Mouse (Mus musculus) kidney, postnatal 0 days (tissue): Measurements from ENCODE around the gene Pnmal2. TPM values are rescaled to one million over a fixed set of nuclear protein-coding genes. Genes with fewer than 3 reads are reported as not detected.
"Not testable (repeated sequence)": the region's sequence is repeated elsewhere in the genome, so short reads cannot be mapped to it uniquely, and the experiment has no call there.

Experiments used
- ATAC-seq: fragments of 200-750 bp; cut with Nextera tagmentation; replicated peaks from 2 replicates; pipeline ENCODE4 v1.8.0; 2017; ENCODE audit warnings: low read depth, moderate number of reproducible peaks, moderate TSS enrichment, moderate library complexity; ENCODE audit not compliant: low FRiP score
- DNase-seq: peaks from one replicate; pipeline ENCODE4 v3.0.0-alpha.2; 2016; ENCODE audit warnings: low spot score
- H3K27ac ChIP-seq: fragments of 300-500 bp; sonication (generic); 2 replicates; pipeline ENCODE4 v1.5.1; 2014; ENCODE audit warnings: mild to moderate bottlenecking
- H3K27me3 ChIP-seq: fragments of 300-500 bp; sonication (generic); 2 replicates; pipeline ENCODE4 v1.6.1; 2014; ENCODE audit warnings: low read length, mixed read lengths; ENCODE audit not compliant: insufficient read depth
- H3K36me3 ChIP-seq: fragments of 300-500 bp; sonication (generic); 2 replicates; pipeline ENCODE4 v1.6.1; 2014; ENCODE audit warnings: low read length, mixed read lengths; ENCODE audit not compliant: insufficient read depth
- H3K4me1 ChIP-seq: fragments of 300-500 bp; sonication (generic); replicated peaks from 2 replicates; pipeline ENCODE4 v1.6.1; 2014; ENCODE audit warnings: antibody characterized with exemption, low read length, mixed read lengths; ENCODE audit not compliant: insufficient read depth
- H3K4me2 ChIP-seq: fragments of 300-500 bp; sonication (generic); 2 replicates; pipeline ENCODE4 v1.6.1; 2014; ENCODE audit warnings: mild to moderate bottlenecking, low read length, moderate library complexity, mixed read lengths
- H3K4me3 ChIP-seq: fragments of 300-500 bp; sonication (generic); replicated peaks from 2 replicates; pipeline ENCODE4 v1.5.1; 2014; ENCODE audit warnings: low read depth, low read length
- H3K9ac ChIP-seq: fragments of 300-500 bp; sonication (generic); 2 replicates; pipeline ENCODE4 v1.6.1; 2014; ENCODE audit warnings: low read depth, low read length
- H3K9me3 ChIP-seq: fragments of 300-500 bp; sonication (generic); replicated peaks from 2 replicates; pipeline ENCODE4 v1.6.1; 2016; ENCODE audit warnings: low read length, inconsistent platforms, mixed read lengths
- CTCF ChIP-seq: IDR thresholded peaks from 2 replicates; pipeline ENCODE4 v1.5.1; 2016; ENCODE audit warnings: antibody characterized with exemption, low read depth, mild to moderate bottlenecking, moderate library complexity
- WGBS: fragments of 180-500 bp; shearing (Covaris S2); extraction: QIAGEN DNeasy Blood & Tissue Kit; methylation state at CpG from one replicate; pipeline ENCODE4 v1.1.7; 2014; 5-methylcytosine and 5-hydroxymethylcytosine counted together
- polyA plus RNA-seq: library from polyadenylated mRNA; unstranded; fragments of >200 nt; fragmentation: Nextera tagmentation; extraction: Ambion mirVana; gene quantifications from 2 replicates; pipeline ENCODE4 v1.2.1, GENCODE M21; 2015

Gene Pnmal2
- polyA plus RNA-seq, 1 experiment from 2014 or later, result 7.0 TPM

- Histone ChIP-seq H3K4me1 (peaks cover 37% of the 10 kb centered on the region), H3K27me3 (peaks cover 30% of the 10 kb centered on the region)
Measured at GRCm38 (mm10) chr7:16947959-16948361, 3.5 kb downstream of the Pnmal2 start.

GRCm38 (mm10) chr7:16948923-16949458 is 4.5 kb downstream of the Pnmal2 start:
- WGBS, result 75% methylated on average over 8 of the region's 8 CpGs
- peaks cover 30% of the 10 kb centered on the region for H3K27me3 ChIP-seq

More at GRCm38 (mm10) chr7:16947959-16948361, 3.5 kb downstream of the Pnmal2 start:
- WGBS, result 29% methylated on average over 4 of the region's 4 CpGs
- ATAC-seq, result no peak
- TF ChIP-seq CTCF, result no peak
- no peak for DNase-seq
- Histone ChIP-seq H3K9ac (no peak overlapping the region), H3K27ac (no peak overlapping the region; the same call in 1 of the 2 replicates), H3K4me3 (no peak overlapping the region; the same call in 1 of the 2 replicates), H3K4me2 (peak overlapping the region; percentile 49; the same call in 1 of the 2 replicates), H3K9me3 (no peaks in the 10 kb centered on the region), H3K36me3 (no peaks in the 10 kb centered on the region)

GRCm38 (mm10) chr7:16949908-16950841 is 5.7 kb downstream of the Pnmal2 start:
- DNase-seq (peak; percentile 79), ATAC-seq (peak; percentile 35; the same call in 1 of the 2 replicates)
- no peaks in the 10 kb centered on the region for H3K9me3 ChIP-seq
- H3K9ac ChIP-seq, result peak overlapping the region; percentile 35; the same call in 1 of the 2 replicates
- peak overlapping the region; percentile 12; the same call in 1 of the 2 replicates for H3K4me3 ChIP-seq
- peak; percentile 93 for TF ChIP-seq CTCF
- H3K27me3 ChIP-seq, result peaks cover 28% of the 10 kb centered on the region
- peak overlapping the region; percentile 51 for H3K4me2 ChIP-seq
- 12% methylated on average over 29 of the region's 29 CpGs for WGBS
- no peaks in the 10 kb centered on the region for H3K36me3 ChIP-seq
- H3K4me1 ChIP-seq, result peaks cover 30% of the 10 kb centered on the region
- no peak overlapping the region for H3K27ac ChIP-seq

More at GRCm38 (mm10) chr7:16948923-16949458, 4.5 kb downstream of the Pnmal2 start:
- peaks cover 37% of the 10 kb centered on the region for H3K4me1 ChIP-seq
- TF ChIP-seq CTCF, result no peak
- H3K4me2 ChIP-seq, result no peak overlapping the region
- H3K4me3 ChIP-seq, result no peak overlapping the region
- no peak overlapping the region for H3K9ac ChIP-seq
- H3K27ac ChIP-seq, result no peak overlapping the region
- H3K9me3 ChIP-seq, result no peaks in the 10 kb centered on the region
- H3K36me3 ChIP-seq, result no peaks in the 10 kb centered on the region
- DNase-seq (no peak), ATAC-seq (no peak)

GRCm38 (mm10) chr7:16950861-16951635 is 6.6 kb downstream of the Pnmal2 start:
- Histone ChIP-seq H3K4me1 (peaks cover 22% of the 10 kb centered on the region), H3K9me3 (no peaks in the 10 kb centered on the region), H3K36me3 (no peaks in the 10 kb centered on the region), H3K4me2 (peak overlapping the region; percentile 27; the same call in 1 of the 2 replicates), H3K27me3 (peaks cover 19% of the 10 kb centered on the region), H3K9ac (no peak overlapping the region), H3K4me3 (no peak overlapping the region), H3K27ac (no peak overlapping the region)
- WGBS, result 25% methylated on average over 18 of the region's 18 CpGs
- peak; percentile 84 for ATAC-seq
- TF ChIP-seq CTCF, result peak; percentile 84
- DNase-seq, result peak; percentile 93

GRCm38 (mm10) chr7:16953776-16954175 is 9.3 kb downstream of the Pnmal2 start:
- not testable (repeated sequence) for H3K4me2 ChIP-seq, H3K27ac ChIP-seq
- WGBS, result 63% methylated on average over 2 of the region's 2 CpGs

GRCm38 (mm10) chr7:16955712-16956111 is 11.2 kb downstream of the Pnmal2 start:
- Histone ChIP-seq H3K9ac (no peak overlapping the region), H3K9me3 (no peaks in the 10 kb centered on the region), H3K27me3 (no peaks in the 10 kb centered on the region), H3K36me3 (no peaks in the 10 kb centered on the region), H3K4me1 (no peaks in the 10 kb centered on the region), H3K4me3 (no peak overlapping the region), H3K27ac (no peak overlapping the region), H3K4me2 (no peak overlapping the region)
- DNase-seq, result no peak
- TF ChIP-seq CTCF, result no peak
- ATAC-seq, result no peak
- WGBS, result 86% methylated on average over 4 of the region's 4 CpGs

More at GRCm38 (mm10) chr7:16953776-16954175, 9.3 kb downstream of the Pnmal2 start:
- not testable (repeated sequence) for H3K9ac ChIP-seq, H3K4me1 ChIP-seq, DNase-seq, H3K27me3 ChIP-seq, ATAC-seq, H3K9me3 ChIP-seq, H3K4me3 ChIP-seq, H3K36me3 ChIP-seq
